Mouse (Mus musculus) left cerebral cortex, adult 18-20 months (tissue): ENCODE measurements at regions not wholly inside any gene's neighbourhood (a gene's known extent, or its start where the extent isn't known, plus 50 kb on each side); places are given as distances from the start of the nearest gene placed in this dataset.
A peak's percentile ranks its signal among the peaks of the same experiment; 100 is the strongest.

Experiments
- DNase-seq, 2 experiments: peaks; one replicate each; pipeline ENCODE4 v3.0.0; 2021 to 2022; ENCODE audit warnings: low spot score in 2 of 2, mixed read lengths in 1 of 2

DNA sequence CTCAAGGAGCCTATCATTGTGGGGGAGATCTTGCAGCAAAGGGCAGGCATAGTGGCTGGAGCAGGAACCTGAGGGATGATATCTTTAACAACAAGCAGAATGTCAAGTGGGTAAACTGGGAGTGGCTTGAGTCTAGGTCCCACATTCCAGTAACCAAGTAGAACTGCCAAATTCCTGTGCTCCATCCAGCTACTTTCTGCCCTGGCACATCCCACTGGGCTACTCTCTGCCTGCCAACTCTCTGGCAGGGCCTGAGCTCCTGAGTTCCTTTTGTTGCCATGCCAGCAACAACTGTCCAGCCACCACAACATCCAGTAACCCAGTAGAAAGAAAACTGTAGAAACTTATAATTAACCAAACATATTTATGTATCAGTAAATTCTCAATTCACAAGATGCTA lies 1088.8 kb upstream of the Tenm4 start:
- peak in 1 of 2 experiments; percentile 5 for DNase-seq

DNA sequence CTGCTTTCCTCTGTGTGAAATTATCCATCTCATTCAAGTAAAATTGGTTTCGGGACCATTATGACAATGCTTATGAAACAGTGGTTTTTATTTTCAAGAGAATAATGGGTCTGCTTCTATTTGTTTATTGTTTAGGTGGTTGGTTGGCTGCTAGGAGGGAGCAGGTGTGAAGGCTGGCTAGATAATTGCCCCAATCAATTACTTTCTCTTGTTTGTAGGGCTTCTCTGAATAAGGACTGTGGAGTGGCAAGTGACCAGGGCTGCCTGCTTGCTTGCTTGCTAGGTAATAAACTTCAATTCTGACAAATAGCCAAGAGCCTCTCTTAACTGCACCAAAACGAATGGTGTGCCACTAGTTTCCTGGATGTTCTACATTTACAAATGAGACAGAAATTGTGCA lies 1086.7 kb upstream of the Tenm4 start:
- no peak for DNase-seq

DNA sequence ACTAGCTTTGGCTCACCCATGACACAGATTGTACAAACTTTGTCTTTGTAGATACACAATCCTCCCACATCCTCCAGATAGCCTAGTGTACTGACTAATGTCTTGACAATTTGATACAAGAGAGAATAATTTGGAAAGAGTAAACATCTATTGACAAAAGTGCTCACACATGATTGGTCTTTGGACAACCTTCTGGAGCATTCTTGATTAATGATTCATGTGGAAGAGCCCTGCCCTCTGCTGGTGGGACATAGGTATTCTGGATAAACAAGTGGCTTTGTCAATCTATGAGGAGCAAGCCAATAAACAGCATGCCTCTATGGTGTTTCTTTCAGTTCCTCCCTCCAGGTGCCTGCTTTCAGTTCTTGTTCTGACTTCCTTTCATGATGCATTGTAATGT lies 1079.7 kb upstream of the Tenm4 start:
- peak; percentile 25 to 30 for DNase-seq

DNA sequence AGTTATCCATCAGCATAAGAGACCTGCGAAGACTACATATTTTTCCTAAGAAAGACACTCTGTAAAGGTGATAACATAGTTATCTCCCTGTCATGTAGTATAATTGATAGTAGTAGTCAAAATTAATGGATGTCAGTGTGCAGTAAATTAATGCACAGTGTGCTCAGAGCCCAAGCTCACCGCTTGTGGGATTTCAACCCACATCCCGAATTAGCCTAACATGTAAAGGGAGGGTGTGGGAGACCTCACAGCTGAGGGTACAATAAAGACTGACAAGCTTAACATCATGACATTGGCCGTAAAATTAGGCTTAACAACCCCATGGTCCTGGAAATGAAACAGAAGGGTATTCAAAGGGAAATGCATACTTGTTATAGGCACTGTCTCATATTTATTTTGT lies 1042.0 kb upstream of the Tenm4 start:
- no peak for DNase-seq

DNA sequence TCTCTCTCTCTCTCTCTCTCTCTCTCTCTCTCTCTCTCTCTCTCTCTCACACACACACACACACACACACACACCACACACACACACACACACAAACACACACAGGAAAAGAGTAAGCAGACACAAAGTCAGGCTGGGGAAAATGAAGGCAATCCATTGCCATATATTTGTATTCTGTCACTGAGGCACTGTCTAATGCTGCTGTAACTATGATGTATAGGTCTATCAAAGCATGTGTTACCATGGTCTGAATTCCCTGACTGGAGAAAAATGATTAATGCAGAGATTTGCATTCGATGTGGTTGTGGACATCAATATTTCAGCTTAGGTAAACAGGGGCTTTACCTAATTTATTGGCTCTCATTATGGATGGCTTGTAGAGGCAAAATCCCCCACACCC lies 1038.0 kb upstream of the Tenm4 start:
- DNase-seq = no peak

DNA sequence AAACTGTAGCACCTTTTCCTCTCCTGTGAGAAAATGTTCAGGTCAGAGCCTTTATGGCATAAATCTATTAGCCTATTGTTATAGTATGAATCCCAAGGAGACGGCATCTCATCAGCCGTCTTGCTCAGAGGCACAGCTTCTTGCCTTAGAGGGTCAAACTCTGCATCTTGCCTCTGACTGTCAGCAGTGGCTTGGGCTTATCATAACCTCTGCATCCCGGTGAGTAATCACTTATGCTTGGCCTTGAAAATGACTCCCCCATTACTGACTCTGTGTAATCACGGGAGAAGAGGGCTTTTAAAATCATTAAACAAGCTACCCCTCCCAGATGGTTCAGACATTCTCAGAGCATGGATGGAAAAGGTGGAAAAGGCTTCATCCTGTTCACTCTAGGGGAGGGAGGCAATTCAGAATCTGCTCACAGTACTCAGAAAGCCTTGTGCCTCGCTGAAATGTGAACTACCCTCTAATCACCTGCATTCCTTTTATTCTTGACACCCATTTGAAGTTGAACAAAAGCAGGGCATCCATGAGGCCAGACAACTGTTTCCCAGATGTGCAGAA lies 1036.9 kb upstream of the Tenm4 start:
- DNase-seq = no peak

DNA sequence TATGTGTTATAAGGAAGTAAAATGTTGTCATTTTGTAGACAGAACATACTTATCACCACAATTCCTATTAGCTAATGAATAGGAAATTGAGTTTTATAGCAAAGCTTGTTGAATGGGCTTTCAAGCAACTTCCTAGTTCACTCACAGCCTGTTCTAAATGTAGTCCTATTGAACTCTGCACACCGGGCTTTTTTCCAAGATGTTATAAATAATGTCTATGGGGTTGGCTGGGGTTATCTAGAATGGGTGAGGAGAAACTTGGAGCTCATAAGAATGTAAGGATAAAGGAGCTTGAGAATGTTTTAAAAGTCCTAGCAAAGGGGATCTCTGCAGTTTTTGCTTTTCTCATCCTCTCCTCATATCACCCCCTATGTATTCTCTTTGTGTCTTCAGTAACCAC lies 1029.3 kb upstream of the Tenm4 start:
- DNase-seq = no peak

DNA sequence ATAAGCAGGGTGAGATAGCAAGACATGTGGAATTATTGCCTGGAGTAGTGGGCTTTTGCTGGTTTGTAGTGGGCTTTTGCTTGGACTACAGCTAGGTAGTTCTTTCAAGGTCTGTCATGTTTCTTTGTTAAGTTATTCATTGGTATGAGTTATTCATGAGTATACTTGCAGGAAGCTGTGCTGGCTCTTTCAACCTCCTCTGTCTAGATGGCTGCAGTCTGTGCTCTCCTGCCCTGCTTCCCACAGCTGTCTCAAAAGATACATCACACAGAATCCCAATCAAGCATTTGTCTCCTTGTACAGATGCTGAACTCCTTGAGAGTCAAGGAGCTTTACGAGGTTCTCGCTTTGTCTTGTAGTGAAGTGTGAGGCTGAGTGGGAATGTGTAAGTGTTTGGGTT lies 1028.0 kb upstream of the Tenm4 start:
- no peak for DNase-seq
